Mouse (Mus musculus): ENCODE measurements at regions not wholly inside any gene's neighbourhood (a gene's known extent, or its start where the extent isn't known, plus 50 kb on each side); places are given as distances from the start of the nearest gene placed in this dataset.

GRCm38 (mm10) chr7:52510686-52511085 is 495.2 kb upstream of the 1700015G11Rik start:
- DNase-seq (ENCODE audit: low read depth, low spot score): no peak

GRCm38 (mm10) chr7:52507988-52508387 is 492.5 kb upstream of the 1700015G11Rik start:
- no peak for DNase-seq (ENCODE audit: low read depth, low spot score)

- DNase-seq (ENCODE audit: low read depth, low spot score): peak; percentile 3
Measured at GRCm38 (mm10) chr7:52467135-52467534, 451.6 kb upstream of the 1700015G11Rik start.

- DNase-seq (ENCODE audit: low read depth, low spot score): no peak
Measured at GRCm38 (mm10) chr7:52466585-52466984, 451.1 kb upstream of the 1700015G11Rik start.
